26 mouse cellular contexts compared by ENCODE assay signal in genomic region chr6:39380276-39380675, GRCm38 (mm10). TPM values are rescaled to one million over a fixed set of nuclear protein-coding genes. Genes with fewer than 3 reads are reported as not detected.
DNase-seq lines count a peak whose midpoint lies in the region; ATAC-seq and TF ChIP-seq lines count a peak whose summit lies in the region.
"Had no signal": no experiment of that assay in that cellular context is flagged by ENCODE, and none has a peak within 500 bp of the region (broad histone marks: within the 10 kb centered on the region; RNA-seq: fewer than 3 reads in every experiment).

No protein-coding gene starts in this region.

- no peak overlapping the region for H3K9ac ChIP-seq in CH12.LX (ENCODE audit: insufficient read depth, low read depth)
- no peak overlapping the region for H3K9ac ChIP-seq in hindbrain, embryonic 16.5 days (ENCODE audit: low read depth, low read length)
- H3K9ac ChIP-seq in midbrain, postnatal 0 days (replicated peaks; ENCODE audit: low read length, poor library complexity, severe bottlenecking): no peak overlapping the region
- H3K9ac ChIP-seq: embryonic facial prominence, embryonic 15.5 days; forebrain, postnatal 0 days; hindbrain, embryonic 13.5 days had no signal

- 30% methylated on average over 3 of the region's 3 CpGs for WGBS in thymus, adult 2 months
- 80% methylated on average over 3 of the region's 3 CpGs for WGBS in small intestine, adult 2 months
- 94% methylated on average over 3 of the region's 3 CpGs for WGBS in hindbrain, embryonic 16.5 days
- 85% methylated on average over 3 of the region's 3 CpGs for WGBS in midbrain, postnatal 0 days

- dilution Hi-C loops in CH12.LX (cut with MboI; ENCODE audit: extremely low pct_ligation_motif_present, extremely low pct_unique_long_range_greater_than_20kb, low sequenced_read_pairs): no loop called here

- TF ChIP-seq EP300 in CH12.LX (IDR thresholded peaks at IDR 0.05; ENCODE audit: low read length): no peak

- no peak overlapping the region; the same call in 1 of the 2 replicates for H3K4me2 ChIP-seq in CH12.LX (ENCODE audit: insufficient read depth, low read depth, poor library complexity, severe bottlenecking)
- H3K4me2 ChIP-seq in hindbrain, embryonic 16.5 days (ENCODE audit: low read length): no peak overlapping the region
- no peak overlapping the region for H3K4me2 ChIP-seq in midbrain, postnatal 0 days (ENCODE audit: low read depth, low read length, poor library complexity, severe bottlenecking)

- H3K27me3 ChIP-seq in thymus, adult 2 months (ENCODE audit: control insufficient read depth, insufficient read depth, low read length): no peaks in the 10 kb centered on the region
- no peaks in the 10 kb centered on the region for H3K27me3 ChIP-seq in CH12.LX (replicated peaks)
- no peaks in the 10 kb centered on the region for H3K27me3 ChIP-seq in small intestine, adult 2 months (ENCODE audit: control insufficient read depth, insufficient read depth, low read length)
- peaks cover 5% of the 10 kb centered on the region for H3K27me3 ChIP-seq in hindbrain, embryonic 16.5 days (replicated peaks; ENCODE audit: control insufficient read depth, insufficient read depth, low read length)
- no peaks in the 10 kb centered on the region for H3K27me3 ChIP-seq in midbrain, postnatal 0 days (ENCODE audit: insufficient read depth, low read length)
- H3K27me3 ChIP-seq: heart, embryonic 15.5 days had no signal

- TF ChIP-seq CTCF in thymus, adult 2 months (IDR thresholded peaks at IDR 0.05; ENCODE audit: borderline replicate concordance, control insufficient read depth, extremely low read depth, insufficient read depth, low read length, poor library complexity): no peak
- TF ChIP-seq CTCF in CH12.LX (conservative IDR thresholded peaks at IDR 0.05 in 1 of 2, IDR thresholded peaks at IDR 0.05 in 1 of 2; ENCODE audit: low read depth in 2 of 2, low read length in 2 of 2): no peak
- TF ChIP-seq CTCF in bone marrow macrophage, adult 2 months (IDR thresholded peaks at IDR 0.05; ENCODE audit: low read depth, low read length): no peak
- TF ChIP-seq CTCF in small intestine, adult 2 months (IDR thresholded peaks at IDR 0.05; ENCODE audit: extremely low read depth, insufficient read length, insufficient replicate concordance, low read depth, low read length): no peak
- no peak for TF ChIP-seq CTCF in midbrain, postnatal 0 days (IDR thresholded peaks at IDR 0.05)

- no peak for TF ChIP-seq RAD21 in CH12.LX (IDR thresholded peaks at IDR 0.05; ENCODE audit: low read depth, low read length)

- H3K27ac ChIP-seq in thymus, adult 2 months (ENCODE audit: control insufficient read depth, insufficient read depth, low read length): peak overlapping the region; percentile 99
- H3K27ac ChIP-seq in CH12.LX (ENCODE audit: insufficient read depth, low read depth): peak overlapping the region; percentile 52; the same call in 1 of the 2 replicates
- peak overlapping the region; percentile 95 for H3K27ac ChIP-seq in bone marrow macrophage, adult 2 months (ENCODE audit: insufficient read depth, low read depth, low read length)
- peak overlapping the region; percentile 37; the same call in 1 of the 2 replicates for H3K27ac ChIP-seq in small intestine, adult 2 months (ENCODE audit: insufficient read depth, low read depth, low read length)
- no peak overlapping the region for H3K27ac ChIP-seq in hindbrain, embryonic 16.5 days (ENCODE audit: low read depth, low read length)
- no peak overlapping the region for H3K27ac ChIP-seq in midbrain, postnatal 0 days (ENCODE audit: low read depth, low read length)
- H3K27ac ChIP-seq: embryonic facial prominence, embryonic 12.5 days; embryonic facial prominence, embryonic 15.5 days; heart, embryonic 15.5 days; hindbrain, embryonic 13.5 days; hindbrain, postnatal 0 days had no signal

- no peak overlapping the region; the same call in 1 of the 2 replicates for H3K4me3 ChIP-seq in thymus, adult 2 months (ENCODE audit: control insufficient read depth, insufficient read depth, low read length)
- H3K4me3 ChIP-seq in CH12.LX (replicated peaks in 1 of 3; ENCODE audit: low read depth in 2 of 3, low read length in 2 of 3, poor library complexity in 1 of 3): no peak overlapping the region
- H3K4me3 ChIP-seq in bone marrow macrophage, adult 2 months (ENCODE audit: insufficient read depth, low read length): no peak overlapping the region
- H3K4me3 ChIP-seq in small intestine, adult 2 months (ENCODE audit: low read depth, low read length): no peak overlapping the region
- no peak overlapping the region for H3K4me3 ChIP-seq in hindbrain, embryonic 16.5 days (ENCODE audit: low read length)
- no peak overlapping the region for H3K4me3 ChIP-seq in midbrain, postnatal 0 days (ENCODE audit: low read depth, low read length)

- TF ChIP-seq POLR2A in thymus, adult 2 months (IDR thresholded peaks at IDR 0.05; ENCODE audit: control insufficient read depth, extremely low read depth, insufficient read depth, low read length, poor library complexity): no peak
- TF ChIP-seq POLR2A in CH12.LX (IDR thresholded peaks at IDR 0.05; ENCODE audit: low read depth, low read length): no peak
- no peak for TF ChIP-seq POLR2A in bone marrow macrophage, adult 2 months (IDR thresholded peaks at IDR 0.05; ENCODE audit: borderline replicate concordance, low read depth, low read length)
- TF ChIP-seq POLR2A in small intestine, adult 2 months (IDR thresholded peaks at IDR 0.05; ENCODE audit: low read depth, low read length): no peak

- ATAC-seq in hindbrain, embryonic 16.5 days: no peak
- no peak for ATAC-seq in midbrain, postnatal 0 days (ENCODE audit: low FRiP score)
- ATAC-seq: forebrain, embryonic 14.5 days; forebrain, postnatal 0 days; hindbrain, postnatal 0 days had no signal

- H3K9me3 ChIP-seq in CH12.LX (replicated peaks; ENCODE audit: low read length): no peaks in the 10 kb centered on the region
- H3K9me3 ChIP-seq in hindbrain, embryonic 16.5 days (ENCODE audit: control insufficient read depth, low read length): no peaks in the 10 kb centered on the region
- no peaks in the 10 kb centered on the region for H3K9me3 ChIP-seq in midbrain, postnatal 0 days (ENCODE audit: low read length)
- H3K9me3 ChIP-seq: embryonic facial prominence, embryonic 12.5 days; embryonic facial prominence, embryonic 15.5 days; G1E; heart, embryonic 12.5 days; heart, embryonic 15.5 days; hindbrain, embryonic 10.5 days; hindbrain, embryonic 13.5 days had no signal

- in situ Hi-C loops in CH12.LX (cut with MboI; ENCODE audit: low pct_ligation_motif_present, low pct_unique_long_range_greater_than_20kb, low sequenced_read_pairs): no loop called here

- H3K79me2 ChIP-seq in CH12.LX (replicated peaks; ENCODE audit: control insufficient read depth, extremely low read depth, insufficient read depth, poor library complexity, severe bottlenecking): peaks cover 3% of the 10 kb centered on the region; the same call in 1 of the 2 replicates

- no peaks in the 10 kb centered on the region for H3K36me3 ChIP-seq in thymus, adult 2 months (ENCODE audit: control insufficient read depth, insufficient read depth, low read length)
- no peaks in the 10 kb centered on the region for H3K36me3 ChIP-seq in CH12.LX (replicated peaks in 1 of 2; ENCODE audit: control insufficient read depth in 1 of 2, insufficient read depth in 1 of 2, low read length in 1 of 2)
- peaks cover 7% of the 10 kb centered on the region; the same call in 1 of the 2 replicates for H3K36me3 ChIP-seq in small intestine, adult 2 months (ENCODE audit: control insufficient read depth, insufficient read depth, low read length)
- H3K36me3 ChIP-seq in hindbrain, embryonic 16.5 days (ENCODE audit: control insufficient read depth, insufficient read depth, low read length): no peaks in the 10 kb centered on the region
- no peaks in the 10 kb centered on the region for H3K36me3 ChIP-seq in midbrain, postnatal 0 days (ENCODE audit: insufficient read depth, low read length)
- H3K36me3 ChIP-seq: embryonic facial prominence, embryonic 12.5 days; embryonic facial prominence, embryonic 15.5 days; G1E; heart, embryonic 12.5 days; heart, embryonic 15.5 days; hindbrain, embryonic 10.5 days; hindbrain, embryonic 13.5 days had no signal

- H3K4me1 ChIP-seq in thymus, adult 2 months (replicated peaks; ENCODE audit: control insufficient read depth, insufficient read depth, low read length): peaks cover 27% of the 10 kb centered on the region
- H3K4me1 ChIP-seq in CH12.LX (ENCODE audit: control insufficient read depth in 1 of 2, insufficient read depth in 2 of 2): peaks cover 11 to 35% of the 10 kb centered on the region in 2 experiments
- H3K4me1 ChIP-seq in bone marrow macrophage, adult 2 months (ENCODE audit: control insufficient read depth, insufficient read depth, low read length): peaks cover 44% of the 10 kb centered on the region
- H3K4me1 ChIP-seq in small intestine, adult 2 months (ENCODE audit: control insufficient read depth, insufficient read depth, insufficient read length, low read length): peaks cover 5% of the 10 kb centered on the region
- peaks cover 12% of the 10 kb centered on the region for H3K4me1 ChIP-seq in hindbrain, embryonic 16.5 days (ENCODE audit: control insufficient read depth, insufficient read depth, low read depth, low read length)
- 0 out of 2 replicates have a peak, but pooled peaks cover 5% of the 10 kb centered on the region for H3K4me1 ChIP-seq in midbrain, postnatal 0 days (ENCODE audit: insufficient read depth, low read length)

- no peak for DNase-seq in thymus, adult 2 months
- no peak for DNase-seq in thymus, postnatal 25 days
- no peak for DNase-seq in CH12.LX (ENCODE audit: extremely low read depth)
- DNase-seq in midbrain, postnatal 0 days (ENCODE audit: low spot score): no peak
- DNase-seq in frontal cortex, postnatal 14 days (ENCODE audit: low spot score in 2 of 2): no peak
- DNase-seq: adrenal gland, adult 8-10 months; adrenal gland, postnatal 25 days; cerebellum, adult 11 months; cerebellum, adult 2 months; cerebellum, adult 9-11 months; cerebellum, postnatal 25 days; forebrain, postnatal 0 days; gastrocnemius, postnatal 25 days; heart, postnatal 36 days had no signal

RNA-seq across cellular contexts. Expression of gene Rab19, which starts 0.7 kb away (rescaled TPM):
- 9.8 and 13.2 TPM in 2 replicates for polyA plus RNA-seq in thymus, adult 2 months (2012; rRNA removed)
- total RNA-seq in CH12.LX (2012; rRNA removed) (2.4 and 3.3 TPM in 2 replicates), CH12.LX (2014; rRNA removed) (0.19 TPM in 1 of 2 replicates, not detected in the other)
- polyA plus RNA-seq in CH12.LX (2012; ENCODE audit: insufficient read length, low read depth): 0.56 and 0.63 TPM in 2 replicates
- polyA plus RNA-seq in bone marrow macrophage, adult 2 months (2012; ENCODE audit: insufficient read depth, insufficient read length, missing spikeins): 6.0 and 6.5 TPM in 2 replicates
- 1.9 and 8.3 TPM in 2 replicates for polyA plus RNA-seq in small intestine, adult 2 months (2012; rRNA removed)
- polyA plus RNA-seq in hindbrain, embryonic 16.5 days (2015; fragmentation: Nextera tagmentation; extraction: Ambion mirVana): 0.13 and 0.35 TPM in 2 replicates
- total RNA-seq in midbrain, postnatal 0 days (2014; rRNA removed): 0.24 TPM in 1 of 2 replicates, not detected in the other
- polyA plus RNA-seq in midbrain, postnatal 0 days (2015; fragmentation: Nextera tagmentation; extraction: Ambion mirVana): 0.25 TPM in 1 of 2 replicates, not detected in the other
- total RNA-seq: forebrain, postnatal 0 days had no signal
- polyA plus RNA-seq: G1E had no signal

RNA-seq across cellular contexts. Expression of gene Slc37a3, which starts 2.8 kb away (rescaled TPM):
- 28.6 and 30.8 TPM in 2 replicates for polyA plus RNA-seq in thymus, adult 2 months (2012; rRNA removed)
- 6.5 and 8.0 TPM in 2 replicates for total RNA-seq in CH12.LX (2012; rRNA removed)
- total RNA-seq in CH12.LX (2014; rRNA removed): 2.6 and 4.5 TPM in 2 replicates
- 5.6 and 8.7 TPM in 2 replicates for polyA plus RNA-seq in CH12.LX (2012; ENCODE audit: insufficient read length, low read depth)
- 20.0 and 24.9 TPM in 2 replicates for polyA plus RNA-seq in bone marrow macrophage, adult 2 months (2012; ENCODE audit: insufficient read depth, insufficient read length, missing spikeins)
- polyA plus RNA-seq in small intestine, adult 2 months (2012; rRNA removed): 9.1 and 13.2 TPM in 2 replicates
- polyA plus RNA-seq in hindbrain, embryonic 16.5 days (2015; fragmentation: Nextera tagmentation; extraction: Ambion mirVana): 57.9 and 60.1 TPM in 2 replicates
- total RNA-seq in midbrain, postnatal 0 days (2014; rRNA removed): 38.1 and 46.8 TPM in 2 replicates
- 54.6 and 55.4 TPM in 2 replicates for polyA plus RNA-seq in midbrain, postnatal 0 days (2015; fragmentation: Nextera tagmentation; extraction: Ambion mirVana)

RNA-seq across cellular contexts. Expression of gene Mkrn1, which starts 40.0 kb away (rescaled TPM):
- 44.3 and 45.8 TPM in 2 replicates for polyA plus RNA-seq in thymus, adult 2 months (2012; rRNA removed)
- total RNA-seq in CH12.LX (2012; rRNA removed) (44.2 and 50.3 TPM in 2 replicates), CH12.LX (2014; rRNA removed) (39.3 and 45.1 TPM in 2 replicates)
- 43.7 and 53.7 TPM in 2 replicates for polyA plus RNA-seq in CH12.LX (2012; ENCODE audit: insufficient read length, low read depth)
- polyA plus RNA-seq in bone marrow macrophage, adult 2 months (2012; ENCODE audit: insufficient read depth, insufficient read length, missing spikeins): 101 and 107 TPM in 2 replicates
- 55.7 and 124 TPM in 2 replicates for polyA plus RNA-seq in small intestine, adult 2 months (2012; rRNA removed)
- 237 and 243 TPM in 2 replicates for polyA plus RNA-seq in hindbrain, embryonic 16.5 days (2015; fragmentation: Nextera tagmentation; extraction: Ambion mirVana)
- 201 and 269 TPM in 2 replicates for total RNA-seq in midbrain, postnatal 0 days (2014; rRNA removed)
- polyA plus RNA-seq in midbrain, postnatal 0 days (2015; fragmentation: Nextera tagmentation; extraction: Ambion mirVana): 232 and 238 TPM in 2 replicates

Comparison
In these comparisons a context has a peak if more than half of its experiments do, and no peak if none do; other contexts are left out.
1. H3K27ac ChIP-seq: peak in thymus, adult 2 months (single experiment), CH12.LX (single experiment), bone marrow macrophage, adult 2 months (single experiment) and small intestine, adult 2 months (single experiment); none in hindbrain, embryonic 16.5 days (single experiment) and midbrain, postnatal 0 days (single experiment).